ENCODE assay signal across 17 mouse cellular contexts in genomic region chr2:92809226-92809625, GRCm38 (mm10).
DNase-seq lines count a peak whose midpoint lies in the region; ATAC-seq lines count a peak whose summit lies in the region.
"Had no signal": no experiment of that assay in that cellular context is flagged by ENCODE, and none has a peak within 500 bp of the region (broad histone marks: within the 10 kb centered on the region; RNA-seq: fewer than 3 reads in every experiment).

No protein-coding gene starts in this region.

- peak overlapping the region; percentile 43; the same call in 1 of the 2 replicates for H3K27ac ChIP-seq in hindbrain, embryonic 10.5 days
- no peak overlapping the region for H3K27ac ChIP-seq in hindbrain, embryonic 13.5 days
- no peak overlapping the region for H3K27ac ChIP-seq in midbrain, embryonic 11.5 days (ENCODE audit: low read depth, low read length)
- H3K27ac ChIP-seq: limb, embryonic 15.5 days; stomach, embryonic 15.5 days had no signal

- DNase-seq in hindbrain, embryonic 10.5 days (ENCODE audit: low spot score): no peak
- DNase-seq in A20 (ENCODE audit: low read depth, low spot score) (peak; percentile 62), NIH3T3 (ENCODE audit: low read depth) (peak; percentile 23)
- peak; percentile 83 for DNase-seq in midbrain, embryonic 11.5 days (ENCODE audit: low spot score, missing footprints)
- no peak for DNase-seq in kidney, postnatal 14 days
- DNase-seq in ovary, postnatal 10 days (ENCODE audit: low spot score): no peak
- DNase-seq: adrenal gland, postnatal 25 days; cerebellum, adult 8-10 months; gastrocnemius, postnatal 36 days; heart, postnatal 10 days; kidney, adult 8-10 months; kidney, postnatal 36 days had no signal

- peaks cover 65% of the 10 kb centered on the region for H3K4me1 ChIP-seq in hindbrain, embryonic 10.5 days (replicated peaks)
- peaks cover 57% of the 10 kb centered on the region for H3K4me1 ChIP-seq in hindbrain, embryonic 13.5 days (replicated peaks)
- H3K4me1 ChIP-seq in midbrain, embryonic 11.5 days (ENCODE audit: control insufficient read depth, insufficient read depth, low read length): peaks cover 18% of the 10 kb centered on the region

- peaks cover 6% of the 10 kb centered on the region; the same call in 1 of the 2 replicates for H3K27me3 ChIP-seq in hindbrain, embryonic 10.5 days (ENCODE audit: insufficient read depth, poor library complexity, severe bottlenecking)
- peaks cover 8% of the 10 kb centered on the region; the same call in 1 of the 2 replicates for H3K27me3 ChIP-seq in hindbrain, embryonic 13.5 days
- H3K27me3 ChIP-seq in midbrain, embryonic 11.5 days (ENCODE audit: control insufficient read depth, insufficient read depth, low read length): no peaks in the 10 kb centered on the region
- H3K27me3 ChIP-seq: limb, embryonic 15.5 days; stomach, embryonic 15.5 days had no signal

- no peak for ATAC-seq in hindbrain, embryonic 13.5 days (ENCODE audit: low FRiP score)
- ATAC-seq in midbrain, embryonic 11.5 days (ENCODE audit: low FRiP score): no peak
- ATAC-seq: activated CD4-positive, CD25-positive, alpha-beta regulatory T cell, adult 4 months had no signal

- H3K4me2 ChIP-seq in hindbrain, embryonic 13.5 days: no peak overlapping the region
- H3K4me2 ChIP-seq in midbrain, embryonic 11.5 days: no peak overlapping the region
- H3K4me2 ChIP-seq: limb, embryonic 15.5 days; stomach, embryonic 15.5 days had no signal

- H3K4me3 ChIP-seq in hindbrain, embryonic 10.5 days: no peak overlapping the region
- H3K4me3 ChIP-seq in hindbrain, embryonic 13.5 days: no peak overlapping the region
- no peak overlapping the region for H3K4me3 ChIP-seq in midbrain, embryonic 11.5 days (ENCODE audit: low read depth, low read length)
- H3K4me3 ChIP-seq: erythroblast, embryonic 14.5 days; limb, embryonic 15.5 days; stomach, embryonic 15.5 days had no signal

- WGBS in hindbrain, embryonic 10.5 days: 24% methylated on average over 3 of the region's 3 CpGs
- WGBS in hindbrain, embryonic 13.5 days: 10% methylated on average over 3 of the region's 3 CpGs
- 15% methylated on average over 3 of the region's 3 CpGs for WGBS in midbrain, embryonic 11.5 days

- H3K9me3 ChIP-seq in hindbrain, embryonic 10.5 days: no peaks in the 10 kb centered on the region
- H3K9me3 ChIP-seq in hindbrain, embryonic 13.5 days: no peaks in the 10 kb centered on the region
- H3K9me3 ChIP-seq in midbrain, embryonic 11.5 days (ENCODE audit: control insufficient read depth, low read length): no peaks in the 10 kb centered on the region
- H3K9me3 ChIP-seq: limb, embryonic 15.5 days; stomach, embryonic 15.5 days had no signal

- H3K9ac ChIP-seq in hindbrain, embryonic 13.5 days: no peak overlapping the region
- H3K9ac ChIP-seq in midbrain, embryonic 11.5 days (ENCODE audit: low read length): no peak overlapping the region
- H3K9ac ChIP-seq: limb, embryonic 15.5 days; stomach, embryonic 15.5 days had no signal

- no peaks in the 10 kb centered on the region for H3K36me3 ChIP-seq in hindbrain, embryonic 10.5 days
- H3K36me3 ChIP-seq in hindbrain, embryonic 13.5 days: no peaks in the 10 kb centered on the region
- no peaks in the 10 kb centered on the region for H3K36me3 ChIP-seq in midbrain, embryonic 11.5 days (ENCODE audit: control insufficient read depth, insufficient read depth, low read length)
- H3K36me3 ChIP-seq: limb, embryonic 15.5 days; stomach, embryonic 15.5 days had no signal

Comparison
In these comparisons a context has a peak if more than half of its experiments do, and no peak if none do; other contexts are left out.
1. DNase-seq: peak in A20 (single experiment), NIH3T3 (single experiment) and midbrain, embryonic 11.5 days (single experiment); none in hindbrain, embryonic 10.5 days (single experiment), kidney, postnatal 14 days (single experiment) and ovary, postnatal 10 days (single experiment).